Mouse (Mus musculus) brain, adult 2 months (tissue): ENCODE results near the gene Lingo2.
"Not testable (repeated sequence)": the region's sequence is repeated elsewhere in the genome, so short reads cannot be mapped to it uniquely, and the experiment has no call there.

Experiments used
- DNase-seq: peaks from one replicate; pipeline ENCODE4 v3.0.0; 2011; ENCODE audit warnings: low read depth, low spot score

Gene Lingo2

DNA sequence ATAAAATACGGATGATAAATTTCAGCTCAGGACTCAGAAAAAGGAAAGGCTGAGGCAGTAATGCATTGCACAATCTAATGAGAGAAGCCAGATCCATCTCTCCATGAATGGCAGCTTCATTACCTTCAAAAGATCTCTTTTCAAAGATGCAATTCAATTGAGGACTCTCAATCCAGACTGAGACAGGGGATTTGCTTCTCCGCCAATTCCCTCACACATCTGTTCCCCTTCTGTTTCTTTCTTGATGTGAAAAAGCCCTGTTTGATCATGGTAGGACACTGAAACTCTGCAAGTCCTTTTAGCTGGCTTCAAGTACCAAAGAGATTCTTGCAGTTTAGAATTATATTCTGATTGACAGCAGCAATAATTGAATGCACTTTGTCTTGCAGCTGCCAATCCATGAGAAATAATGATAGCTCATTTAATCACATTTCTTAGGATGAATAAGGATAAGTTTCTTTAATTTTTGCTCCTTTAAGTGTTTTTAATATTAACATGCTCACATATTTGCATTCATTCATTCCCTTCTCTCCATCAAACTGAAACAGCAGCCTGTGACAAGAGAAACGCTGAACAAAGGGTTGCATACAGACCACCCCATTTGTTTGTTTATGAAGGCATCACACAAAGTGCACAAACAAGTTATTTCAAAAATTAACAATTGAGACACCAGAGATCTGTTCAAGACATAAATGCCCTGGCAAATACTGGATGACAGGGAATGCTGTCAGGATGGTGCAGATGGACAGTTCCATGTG is 870.3 kb downstream of the Lingo2 start:
- DNase-seq, result no peak

DNA sequence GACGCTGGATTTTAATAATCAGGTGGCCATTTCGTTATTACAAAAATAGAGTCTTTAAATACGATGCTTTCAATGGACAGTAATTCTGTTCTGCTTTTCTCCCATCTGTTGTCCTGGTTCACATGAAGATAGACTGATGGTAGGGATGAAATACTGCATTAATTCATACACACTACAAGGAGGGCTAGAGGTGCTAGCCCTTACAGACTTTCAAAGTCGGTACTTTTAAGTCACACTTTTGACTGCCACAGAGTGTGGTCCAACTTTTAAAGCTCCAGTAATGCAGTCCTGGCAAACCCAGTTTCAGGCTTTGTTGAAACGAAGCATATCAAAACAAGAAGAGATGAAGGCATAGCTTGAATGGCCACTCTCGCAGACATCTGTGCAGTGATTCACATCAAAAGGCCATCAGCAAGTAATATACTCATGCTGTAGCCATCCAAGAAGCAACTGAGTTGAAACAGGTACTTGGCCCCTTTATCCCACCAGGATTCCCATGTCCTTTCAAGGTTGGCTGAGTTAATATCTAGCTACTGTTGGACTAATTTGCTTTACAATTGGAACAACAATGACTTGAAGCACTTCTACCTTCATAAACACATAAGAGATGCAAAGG is 872.5 kb downstream of the Lingo2 start:
- no peak for DNase-seq

DNA sequence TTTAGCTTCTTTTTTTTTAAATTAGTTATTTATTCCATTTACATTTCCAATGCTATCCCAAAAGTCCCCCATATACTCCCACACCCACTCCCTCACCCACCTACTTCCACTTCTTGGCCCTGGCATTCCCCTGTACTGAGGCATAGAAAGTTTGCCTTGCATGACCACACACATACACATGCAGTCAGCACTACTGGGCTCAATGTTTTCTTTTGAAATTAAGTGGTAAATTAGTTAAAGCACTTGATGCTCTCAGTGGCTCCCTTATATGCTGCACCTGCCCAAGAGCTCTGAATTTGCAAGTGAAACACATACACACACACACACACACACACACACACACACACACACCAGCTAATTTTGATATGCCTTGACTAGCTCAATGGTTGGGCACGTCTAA is 886.8 kb downstream of the Lingo2 start:
- DNase-seq, result not testable (repeated sequence)

DNA sequence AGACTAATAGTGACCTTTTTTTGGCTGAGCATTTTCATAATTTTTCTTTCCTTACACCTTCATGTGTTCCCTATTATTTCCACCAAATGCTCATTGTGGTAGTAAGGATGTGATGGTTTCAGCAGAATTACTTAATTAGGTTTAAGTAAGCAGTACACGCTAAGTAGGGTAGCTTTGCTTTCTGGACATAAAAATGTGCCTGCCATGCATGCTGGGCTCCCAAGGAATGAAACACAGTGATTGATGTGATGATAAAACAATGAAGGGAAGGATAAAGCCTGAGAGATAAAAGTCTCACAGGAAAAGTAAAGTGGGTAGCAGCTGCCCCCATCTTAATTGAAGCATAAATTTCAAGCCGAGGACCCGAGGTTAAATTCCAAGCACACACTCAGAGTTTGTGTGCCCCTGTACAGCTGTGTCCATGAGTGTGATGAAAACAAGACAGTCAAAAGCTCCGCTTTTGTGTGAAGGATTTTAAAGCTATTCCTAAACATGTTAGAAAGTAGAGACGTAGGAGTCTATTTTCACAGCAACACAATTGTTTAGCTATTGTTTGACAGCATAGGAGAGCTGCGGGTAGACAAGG is 898.7 kb downstream of the Lingo2 start:
- no peak for DNase-seq

DNA sequence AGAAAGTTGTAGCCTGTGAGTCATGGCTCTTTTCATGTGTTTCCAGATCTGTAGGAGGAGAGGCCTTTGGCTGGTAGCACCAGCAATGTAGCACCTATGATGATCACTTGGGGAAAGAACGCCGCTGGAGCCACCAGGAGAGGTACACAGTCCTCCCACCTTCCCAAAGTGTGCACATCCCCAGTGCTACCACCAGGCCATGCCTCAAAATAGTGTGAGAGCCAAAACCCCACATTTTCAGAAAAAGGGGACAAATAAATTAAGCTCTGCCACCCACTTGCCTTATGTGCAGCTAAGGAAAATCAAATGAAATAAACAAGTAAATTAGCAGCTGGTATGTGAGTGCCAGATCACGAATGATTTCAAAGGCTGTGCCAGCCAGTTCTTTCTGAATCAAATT is 911.2 kb downstream of the Lingo2 start:
- DNase-seq, result peak; percentile 74

DNA sequence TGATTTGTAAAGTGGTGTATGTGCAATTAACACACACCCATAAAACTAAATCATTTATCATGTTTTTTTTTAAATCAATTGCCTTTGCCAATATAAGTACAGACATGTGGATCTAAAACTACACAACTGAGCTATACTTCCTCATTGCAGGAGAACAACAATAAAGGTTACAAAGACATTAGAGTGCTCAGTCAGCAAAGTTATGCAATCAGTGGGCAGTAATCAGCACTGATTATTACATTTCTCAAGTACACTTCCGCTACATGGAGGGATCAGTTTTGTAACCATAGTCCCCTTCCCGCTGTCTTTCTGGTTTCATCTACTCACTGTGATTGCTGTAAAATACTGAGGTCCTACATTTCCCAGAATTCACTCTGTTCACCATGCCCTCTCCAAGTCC is 912.8 kb downstream of the Lingo2 start:
- no peak for DNase-seq

DNA sequence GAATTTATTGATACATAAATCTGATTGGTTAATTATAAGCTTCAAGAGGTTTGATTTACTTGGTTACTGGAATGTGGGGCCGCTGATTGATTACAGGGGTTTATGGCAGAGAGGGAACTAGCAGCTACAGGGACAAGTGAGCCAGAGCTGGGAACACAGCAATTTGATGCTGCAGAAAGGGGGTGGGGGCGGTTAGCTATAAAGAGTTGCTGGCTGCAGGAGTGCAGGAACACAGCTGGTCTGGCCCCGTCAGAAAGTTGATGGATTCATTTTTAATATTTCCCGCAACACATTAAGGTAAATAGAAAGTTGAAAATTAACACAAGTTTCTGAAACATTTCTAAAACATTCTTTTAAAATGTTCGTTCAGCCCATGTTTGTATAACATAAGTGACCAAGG is 919.5 kb downstream of the Lingo2 start:
- DNase-seq, result no peak

DNA sequence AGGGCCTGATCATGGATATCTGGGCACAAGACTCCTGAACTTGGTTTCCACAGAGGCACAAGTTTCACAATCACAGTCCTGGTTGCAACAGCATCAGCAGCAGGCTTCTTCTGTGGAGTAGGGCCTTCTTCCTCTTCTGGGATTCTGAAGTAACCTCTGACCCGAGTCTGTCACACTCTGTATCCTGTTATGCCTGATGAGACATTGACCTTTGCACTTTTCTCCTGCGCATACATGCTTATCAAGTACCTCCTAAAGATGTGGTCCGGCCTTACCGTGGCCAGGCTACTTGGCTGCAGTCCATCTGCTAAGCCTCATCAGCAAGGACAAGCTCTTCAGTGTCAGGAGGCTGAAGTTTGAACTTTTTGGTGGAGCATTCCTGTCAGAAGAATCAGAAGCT is 937.4 kb downstream of the Lingo2 start:
- no peak for DNase-seq

DNA sequence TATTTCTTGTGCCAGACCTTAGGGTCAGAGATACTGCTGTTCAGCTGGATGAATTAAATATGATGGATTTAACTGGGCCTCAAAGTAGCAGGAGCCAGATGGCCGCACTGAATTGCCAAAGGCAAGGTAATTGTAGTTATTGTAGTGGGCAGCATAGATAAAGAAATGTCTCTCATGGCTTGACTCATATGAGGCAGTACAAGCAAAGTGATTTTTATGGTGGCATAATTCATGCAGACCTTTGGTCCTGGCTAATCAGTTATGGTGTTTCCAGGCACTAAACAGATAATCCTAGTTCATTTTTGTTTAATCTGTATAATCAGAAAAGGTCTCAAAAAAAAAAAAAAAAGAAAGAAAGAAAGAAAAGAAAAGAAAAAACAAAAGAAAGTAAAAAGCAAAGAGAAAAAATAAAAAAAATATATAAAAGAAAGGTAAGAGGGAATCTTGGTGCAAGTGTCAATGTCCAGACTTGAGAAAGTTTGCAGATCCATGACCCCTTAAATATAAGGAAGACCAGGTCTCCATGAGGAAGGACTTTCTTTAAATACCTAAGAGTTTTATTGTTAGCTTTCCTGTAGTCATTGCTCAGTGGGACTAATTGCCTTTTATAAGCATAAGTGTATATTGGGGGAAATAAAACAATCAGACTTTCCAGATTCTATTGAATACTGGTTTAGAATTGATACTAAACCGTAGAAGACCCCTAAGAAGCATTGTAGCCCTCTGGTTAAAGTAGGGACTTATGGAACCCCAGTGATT is 959.4 kb downstream of the Lingo2 start:
- no peak for DNase-seq

DNA sequence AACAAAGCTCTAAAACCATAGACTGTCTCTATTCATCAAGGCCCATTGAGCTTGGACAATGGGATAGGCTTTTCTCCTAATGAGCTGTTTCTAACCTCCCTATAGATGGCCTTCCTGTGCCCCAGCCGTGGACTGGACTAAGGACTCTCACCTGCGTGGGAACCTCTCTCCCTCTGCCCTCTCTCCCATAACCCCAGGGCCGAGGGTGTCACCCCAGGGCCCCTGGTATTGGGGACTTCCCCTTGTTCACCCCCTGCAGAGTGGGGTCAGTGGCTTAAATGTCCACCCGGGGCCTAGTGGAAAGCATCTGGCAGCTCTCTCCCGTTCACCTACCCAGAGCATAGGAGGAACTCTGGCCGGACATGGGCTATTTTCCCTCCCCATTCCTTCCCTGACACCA is 965.5 kb downstream of the Lingo2 start:
- no peak for DNase-seq

DNA sequence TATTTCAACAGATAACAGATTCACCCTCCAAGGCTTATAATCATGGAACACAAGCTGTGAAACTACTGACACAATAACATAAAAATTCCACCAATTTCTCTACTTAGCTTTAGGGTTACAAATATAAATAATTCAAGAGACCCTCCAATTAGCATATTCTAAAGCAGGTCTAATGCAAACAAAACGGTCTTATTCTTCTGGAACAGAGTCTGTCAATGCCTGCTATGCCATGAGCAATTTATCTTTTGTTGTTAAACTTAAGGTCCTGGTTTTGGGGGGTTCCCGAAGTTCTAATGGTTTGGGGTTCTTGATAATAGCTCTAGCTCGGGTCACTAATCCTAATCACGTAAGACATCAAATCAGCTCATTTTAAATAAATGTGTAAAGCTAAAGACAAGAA is 988.0 kb downstream of the Lingo2 start:
- DNase-seq, result no peak

DNA sequence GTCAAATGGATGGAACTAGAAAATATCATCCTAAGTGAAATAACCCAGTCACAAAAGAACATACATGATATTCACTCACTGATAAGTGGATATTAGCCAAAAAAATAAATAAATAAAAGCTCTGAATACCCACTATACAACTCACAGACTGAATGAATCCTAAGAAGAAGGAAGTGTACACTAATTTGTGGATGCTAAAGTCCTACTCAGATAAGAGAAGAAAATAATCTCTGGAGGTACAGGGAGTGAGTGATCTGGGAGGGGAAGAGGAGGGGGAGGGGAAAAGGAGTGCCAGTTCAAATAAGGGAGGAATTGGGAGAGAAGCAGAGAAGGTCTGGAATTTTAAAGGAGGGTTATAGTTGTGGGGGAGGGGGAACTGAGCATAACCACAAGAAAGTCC is 999.7 kb downstream of the Lingo2 start:
- no peak for DNase-seq

DNA sequence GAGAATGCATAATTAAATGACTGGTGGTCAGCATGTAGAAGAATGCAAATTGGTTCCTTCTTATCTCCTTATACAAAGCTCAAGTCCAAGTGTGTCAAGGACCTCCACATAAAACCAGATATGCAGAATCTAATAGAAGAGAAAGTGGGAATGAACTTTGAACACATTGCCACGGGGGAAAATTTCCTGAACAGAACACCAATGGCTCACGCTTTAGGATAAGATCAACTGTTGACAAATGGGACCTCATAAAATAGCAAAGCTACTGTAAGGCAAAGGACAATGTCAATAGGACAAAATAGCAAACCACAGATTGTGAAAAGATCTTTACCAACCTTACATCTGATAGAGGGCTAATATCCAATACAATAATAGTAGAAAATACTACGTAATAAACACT is 1000.3 kb downstream of the Lingo2 start:
- DNase-seq, result no peak

DNA sequence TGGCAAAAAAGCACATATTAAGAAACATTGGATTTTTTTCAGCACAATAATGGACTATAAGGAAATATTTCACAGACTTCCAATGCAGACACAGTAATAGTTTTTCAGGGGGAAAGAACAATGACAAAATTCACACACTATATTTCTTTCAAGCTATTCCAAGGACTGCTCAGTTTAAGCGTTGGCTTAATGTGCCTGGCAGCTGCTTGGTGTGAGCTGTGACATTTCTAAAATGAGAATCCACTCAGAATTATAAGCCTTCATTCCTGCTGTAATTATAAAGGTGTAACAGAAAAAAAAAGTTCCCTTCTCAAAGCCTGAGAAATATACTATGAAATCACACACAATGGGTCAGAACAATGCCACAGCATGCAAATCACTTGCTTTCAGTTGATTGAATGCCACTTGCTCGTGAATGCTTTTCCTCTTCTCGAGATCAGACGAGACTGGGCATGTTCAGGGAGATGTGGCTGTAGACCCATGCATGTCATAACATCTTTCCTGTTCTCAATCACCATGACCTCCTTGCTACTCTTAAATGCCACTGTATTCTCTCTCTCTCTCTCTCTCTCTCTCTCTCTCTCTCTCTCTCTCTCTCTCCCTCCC is 1017.4 kb downstream of the Lingo2 start:
- peak; percentile 56 for DNase-seq

DNA sequence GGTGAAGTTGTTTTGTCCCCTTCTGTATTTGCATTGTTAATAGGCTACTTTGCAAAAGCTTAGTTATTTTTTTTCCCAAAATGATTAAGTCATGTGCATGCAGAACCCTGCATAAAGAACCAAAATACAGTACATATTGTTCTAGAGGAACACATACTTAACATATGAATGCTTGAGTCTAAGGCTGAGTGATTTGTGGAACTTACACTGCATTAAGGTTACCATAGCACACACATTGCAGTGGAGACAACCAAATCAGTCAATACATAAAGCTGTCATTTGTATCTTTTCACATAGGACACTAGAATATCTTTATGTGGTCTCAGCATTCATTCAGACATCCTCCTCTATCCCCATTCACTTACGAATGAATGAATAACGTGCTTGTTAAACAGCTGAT is 1023.8 kb downstream of the Lingo2 start:
- no peak for DNase-seq

DNA sequence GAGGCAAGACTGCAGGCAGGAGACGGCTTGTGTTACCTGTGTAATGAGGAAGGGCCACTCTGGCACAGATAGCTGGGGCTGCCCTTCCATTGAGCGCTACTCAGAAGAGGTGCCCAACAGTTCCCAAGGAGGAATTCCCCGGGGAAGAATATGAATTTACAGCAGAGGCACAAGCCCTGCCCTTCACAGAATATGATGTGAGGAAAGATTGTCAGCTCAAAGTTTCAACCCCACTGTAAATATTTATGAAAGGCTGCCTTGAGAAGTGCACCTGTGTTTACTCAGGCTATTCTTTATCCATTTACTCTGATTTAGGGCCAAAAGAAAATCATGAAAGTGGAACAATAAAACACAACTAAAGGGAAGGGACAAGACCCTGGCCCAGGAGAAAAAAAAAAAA is 1034.1 kb downstream of the Lingo2 start:
- no peak for DNase-seq

DNA sequence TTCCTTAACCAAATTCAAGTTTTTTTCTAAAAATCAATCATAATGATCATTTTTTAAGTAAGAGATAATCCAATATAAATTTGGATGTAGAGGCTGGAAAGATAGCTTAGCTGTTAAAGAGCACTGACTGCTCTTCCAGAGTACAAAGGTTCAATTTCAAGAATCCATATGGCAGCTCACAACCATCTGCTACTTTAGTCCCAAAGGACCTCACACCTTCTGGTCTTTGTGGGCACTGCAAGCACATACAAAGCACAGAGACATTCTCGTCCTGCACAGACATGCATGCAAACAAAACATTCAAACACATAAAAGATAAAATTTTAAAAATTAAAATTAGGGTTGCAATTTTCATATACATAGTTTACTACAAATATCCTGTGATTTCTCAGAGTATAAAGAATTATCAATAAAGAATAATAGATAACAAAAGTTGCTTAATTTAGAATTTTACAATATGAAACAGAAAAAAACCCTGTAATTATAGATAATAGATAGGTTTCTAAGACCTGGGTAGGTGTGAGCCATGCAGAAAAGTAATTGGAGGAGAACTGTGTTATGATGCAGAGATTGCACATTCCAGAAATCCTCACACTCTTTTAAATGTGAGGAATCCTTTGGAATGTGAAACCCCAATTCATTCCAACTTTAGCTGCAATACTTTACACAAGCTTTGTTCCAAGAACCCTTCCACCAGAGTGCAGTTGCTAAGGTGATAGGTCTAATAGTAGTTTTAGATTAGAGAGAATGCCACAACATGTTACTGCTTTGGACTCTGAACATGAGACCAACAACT is 1053.6 kb downstream of the Lingo2 start:
- peak; percentile 50 for DNase-seq

DNA sequence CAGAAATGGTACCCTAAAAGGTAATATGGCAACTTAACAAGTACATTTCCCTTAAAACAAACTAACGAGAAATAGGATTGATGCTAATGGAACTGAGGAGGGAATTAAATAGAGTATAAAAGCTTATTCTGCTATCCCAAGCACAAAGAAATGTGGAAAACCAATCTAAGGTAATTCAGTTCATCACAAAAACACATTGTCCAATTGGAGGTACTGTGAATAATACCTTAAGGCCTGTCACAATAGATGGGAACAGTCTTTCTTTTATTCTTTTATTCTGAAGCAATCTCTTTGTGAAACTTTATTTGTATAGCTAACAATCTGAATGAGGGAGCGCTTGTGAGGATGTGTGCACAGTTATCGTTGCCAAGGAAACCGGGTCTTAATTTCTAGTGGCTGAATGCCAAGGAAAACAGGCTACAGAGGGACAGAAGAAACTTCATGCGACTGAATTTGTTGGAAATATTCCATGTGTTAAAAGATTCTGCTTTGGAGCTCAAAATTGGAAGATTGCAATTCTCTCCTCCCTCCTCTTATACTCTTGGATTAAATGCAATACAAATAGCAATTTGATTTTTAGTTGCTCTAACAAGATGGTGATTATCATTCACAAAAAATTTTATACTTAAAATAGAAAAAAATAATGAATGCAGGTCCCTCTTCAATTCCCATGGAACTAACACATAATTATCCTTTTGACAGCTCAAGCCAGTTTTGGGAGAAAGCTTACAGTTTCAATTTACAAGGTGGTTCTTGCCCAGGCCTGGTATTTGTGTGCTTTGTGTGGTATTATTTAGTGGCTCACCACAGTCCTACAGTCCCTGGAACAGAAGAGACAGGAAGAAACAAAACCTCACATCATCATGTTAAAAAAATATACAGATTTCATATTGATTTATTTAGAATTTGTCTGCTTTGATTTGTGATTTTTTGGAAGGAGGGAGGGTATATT is 1065.7 kb downstream of the Lingo2 start:
- peak; percentile 77 for DNase-seq

DNA sequence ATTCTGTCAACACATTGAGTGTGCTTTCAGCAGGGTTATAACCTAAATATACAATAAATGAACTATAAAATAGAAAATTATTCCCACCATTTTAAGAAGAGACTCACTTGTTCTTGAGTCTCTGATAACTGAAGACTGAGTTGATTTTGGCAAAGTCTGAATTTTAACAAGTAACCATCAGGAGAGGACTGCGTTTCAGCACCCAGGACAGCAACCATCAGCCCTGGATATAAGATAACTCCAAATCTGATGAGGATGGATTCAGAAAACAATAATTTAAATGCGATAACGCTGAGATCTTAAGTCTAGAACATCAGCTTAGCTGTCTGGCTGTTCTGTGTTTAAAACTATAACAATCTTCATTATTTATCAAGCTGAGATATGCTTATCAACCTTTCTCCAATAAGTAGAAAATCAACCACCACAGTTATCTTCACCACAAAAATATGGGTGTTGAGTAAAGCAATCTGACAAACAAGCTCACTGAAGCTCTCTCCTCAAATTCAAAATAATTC is 1066.5 kb downstream of the Lingo2 start:
- DNase-seq, result no peak

DNA sequence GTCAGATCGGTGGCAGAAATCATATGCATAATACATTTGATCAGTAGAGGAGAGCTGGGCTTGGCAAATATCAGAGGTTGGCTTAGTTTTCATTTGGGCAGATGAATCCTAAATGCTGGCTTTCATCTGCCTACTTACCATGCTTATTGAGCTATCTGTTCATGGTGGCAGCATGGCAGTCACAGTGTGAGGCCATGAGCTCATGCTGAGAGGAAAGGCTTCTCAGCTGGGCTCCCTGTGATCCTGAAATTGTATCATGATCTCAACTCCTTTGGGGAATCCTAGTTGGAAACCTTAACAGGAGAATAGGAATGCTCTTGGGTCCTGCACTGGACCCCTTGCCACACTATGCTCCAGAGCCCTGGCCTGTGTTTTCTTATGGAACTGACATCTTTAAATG is 1105.0 kb downstream of the Lingo2 start:
- DNase-seq, result peak; percentile 16
